Mouse (Mus musculus) liver, embryonic 11.5 days (tissue): ENCODE measurements around the gene Iqgap1. TPM values are rescaled to one million over a fixed set of nuclear protein-coding genes. Genes with fewer than 3 reads are reported as not detected.
A peak's percentile ranks its signal among the peaks of the same experiment; 100 is the strongest.

Experiments
- ATAC-seq: fragments of 200-750 bp; cut with Nextera tagmentation; replicated peaks from 2 replicates; pipeline ENCODE4 v1.8.0; 2017; ENCODE audit warnings: moderate number of reproducible peaks, mild to moderate bottlenecking, moderate TSS enrichment, moderate library complexity; ENCODE audit not compliant: low FRiP score
- DNase-seq: peaks from one replicate; pipeline ENCODE4 v3.0.0-alpha.2; 2017; ENCODE audit warnings: low spot score
- H3K27ac ChIP-seq: fragments of 300-500 bp; sonication (generic); 2 replicates; pipeline ENCODE4 v1.5.1; 2014; ENCODE audit warnings: mild to moderate bottlenecking, low read depth, low read length, control low read depth
- H3K27me3 ChIP-seq: fragments of 300-500 bp; sonication (generic); replicated peaks from 2 replicates; pipeline ENCODE4 v1.6.1; 2014; ENCODE audit warnings: low read length, mixed read lengths; ENCODE audit not compliant: control insufficient read depth, insufficient read depth
- H3K36me3 ChIP-seq: fragments of 300-500 bp; sonication (generic); 2 replicates; pipeline ENCODE4 v1.6.1; 2014; ENCODE audit warnings: mild to moderate bottlenecking, low read length, moderate library complexity, mixed read lengths; ENCODE audit not compliant: control insufficient read depth, insufficient read depth
- H3K4me1 ChIP-seq: fragments of 300-500 bp; sonication (generic); replicated peaks from 2 replicates; pipeline ENCODE4 v1.6.1; 2014; ENCODE audit warnings: low read length, mixed read lengths; ENCODE audit not compliant: control insufficient read depth, insufficient read depth
- H3K4me2 ChIP-seq: fragments of 300-500 bp; sonication (generic); 2 replicates; pipeline ENCODE4 v1.6.1; 2014; ENCODE audit warnings: mild to moderate bottlenecking, control low read depth, moderate library complexity
- H3K4me3 ChIP-seq: fragments of 300-500 bp; sonication (generic); 2 replicates; pipeline ENCODE4 v1.5.1; 2014; ENCODE audit warnings: low read depth, low read length, control low read depth
- H3K9ac ChIP-seq: fragments of 300-500 bp; sonication (generic); 2 replicates; pipeline ENCODE4 v1.6.1; 2014; ENCODE audit warnings: low read depth, low read length, control low read depth
- H3K9me3 ChIP-seq: fragments of 300-500 bp; sonication (generic); 2 replicates; pipeline ENCODE4 v1.6.1; 2016; ENCODE audit warnings: low read length, inconsistent platforms, mixed read lengths; ENCODE audit not compliant: control insufficient read depth
- WGBS: fragments of 180-500 bp; shearing (Covaris S2); extraction: QIAGEN DNeasy Blood & Tissue Kit; methylation state at CpG from one replicate; pipeline ENCODE4 v1.1.7; 2014; 5-methylcytosine and 5-hydroxymethylcytosine counted together
- polyA plus RNA-seq: library from polyadenylated mRNA; unstranded; fragments of >200 nt; fragmentation: Nextera tagmentation; extraction: Ambion mirVana; gene quantifications from 2 replicates; pipeline ENCODE4 v1.2.1, GENCODE M21; 2014

Gene Iqgap1
- polyA plus RNA-seq, 1 experiment from 2014 or later, result 28.2 TPM

DNA sequence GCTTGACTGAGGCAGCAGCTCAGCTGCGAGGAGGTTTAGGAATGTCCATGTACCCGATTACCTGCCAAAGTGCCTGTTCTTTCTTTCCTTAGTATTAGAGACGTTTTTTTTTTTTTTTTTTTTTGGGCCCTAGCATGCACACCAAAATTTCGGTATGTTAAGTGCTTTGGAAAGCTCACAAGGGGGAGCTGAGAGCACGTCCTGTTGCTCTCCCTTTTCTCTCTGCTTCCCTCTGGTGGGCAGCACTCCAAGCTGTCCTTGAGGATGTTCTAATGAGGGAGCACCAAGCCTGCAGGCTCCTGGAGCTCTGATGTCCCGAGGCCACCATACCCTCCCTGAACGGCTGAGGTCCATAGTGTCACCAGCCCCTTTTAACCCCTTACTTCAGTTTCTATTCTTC lies 84.8 kb downstream of the Iqgap1 start:
- Histone ChIP-seq H3K36me3 (peaks cover 6% of the 10 kb centered on the region), H3K4me2 (no peak overlapping the region), H3K27me3 (no peaks in the 10 kb centered on the region), H3K4me3 (no peak overlapping the region), H3K4me1 (0 out of 2 replicates have a peak, but pooled peaks cover 2% of the 10 kb centered on the region), H3K9ac (no peak overlapping the region), H3K27ac (no peak overlapping the region), H3K9me3 (no peaks in the 10 kb centered on the region)
- 37% methylated on average over 7 of the region's 7 CpGs for WGBS
- DNase-seq (no peak), ATAC-seq (no peak)

GRCm38 (mm10) chr7:80736199-80736598 lies 89.6 kb downstream of the Iqgap1 start:
- DNase-seq (no peak), ATAC-seq (no peak)
- H3K9me3 ChIP-seq, result no peaks in the 10 kb centered on the region
- H3K27ac ChIP-seq, result no peak overlapping the region
- H3K27me3 ChIP-seq, result no peaks in the 10 kb centered on the region
- no peaks in the 10 kb centered on the region for H3K4me1 ChIP-seq
- H3K9ac ChIP-seq, result no peak overlapping the region
- WGBS, result 81% methylated on average over 10 of the region's 10 CpGs
- no peak overlapping the region for H3K4me2 ChIP-seq
- no peak overlapping the region for H3K4me3 ChIP-seq
- peaks cover 9% of the 10 kb centered on the region; the same call in 1 of the 2 replicates for H3K36me3 ChIP-seq

DNA sequence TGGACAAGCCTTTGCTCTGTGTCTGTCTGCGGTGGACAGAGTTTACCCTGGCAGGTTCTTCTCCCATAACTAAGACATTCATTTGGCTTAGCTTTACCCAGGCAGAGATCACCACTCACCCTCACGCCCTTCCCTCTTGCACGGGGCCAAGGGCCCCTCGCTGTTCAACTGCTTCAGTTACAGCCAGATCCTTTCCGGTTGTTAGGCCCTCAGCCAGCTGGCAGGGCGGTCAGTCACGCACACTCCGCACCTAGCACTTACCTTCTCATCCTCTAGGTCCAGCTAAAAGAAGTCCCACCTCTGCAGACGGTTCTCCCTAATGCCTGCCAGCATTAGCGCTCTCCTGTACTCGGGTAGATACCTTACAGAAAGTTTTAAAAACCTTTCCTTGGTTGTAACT lies 92.8 kb downstream of the Iqgap1 start:
- no peaks in the 10 kb centered on the region for H3K9me3 ChIP-seq
- peaks cover 15% of the 10 kb centered on the region for H3K36me3 ChIP-seq
- H3K9ac ChIP-seq, result no peak overlapping the region
- H3K4me2 ChIP-seq, result no peak overlapping the region
- WGBS, result 85% methylated on average over 11 of the region's 11 CpGs
- H3K27me3 ChIP-seq, result no peaks in the 10 kb centered on the region
- no peak for DNase-seq
- H3K4me1 ChIP-seq, result no peaks in the 10 kb centered on the region
- H3K27ac ChIP-seq, result no peak overlapping the region
- no peak for ATAC-seq
- H3K4me3 ChIP-seq, result no peak overlapping the region

- no peak overlapping the region for H3K4me3 ChIP-seq
- ATAC-seq, result 0 out of 2 replicates have a peak, but pooled peaks have one; percentile 54
- peaks cover 15% of the 10 kb centered on the region for H3K36me3 ChIP-seq
- DNase-seq, result peak; percentile 53
- no peak overlapping the region for H3K4me2 ChIP-seq
- no peaks in the 10 kb centered on the region for H3K4me1 ChIP-seq
- no peaks in the 10 kb centered on the region for H3K9me3 ChIP-seq
- 28% methylated on average over 8 of the region's 8 CpGs for WGBS
- no peak overlapping the region for H3K9ac ChIP-seq
- H3K27ac ChIP-seq, result no peak overlapping the region
- H3K27me3 ChIP-seq, result no peaks in the 10 kb centered on the region
These were observed 96.1 kb downstream of the Iqgap1 start for GRCm38 (mm10) chr7:80729662-80730061.

DNA sequence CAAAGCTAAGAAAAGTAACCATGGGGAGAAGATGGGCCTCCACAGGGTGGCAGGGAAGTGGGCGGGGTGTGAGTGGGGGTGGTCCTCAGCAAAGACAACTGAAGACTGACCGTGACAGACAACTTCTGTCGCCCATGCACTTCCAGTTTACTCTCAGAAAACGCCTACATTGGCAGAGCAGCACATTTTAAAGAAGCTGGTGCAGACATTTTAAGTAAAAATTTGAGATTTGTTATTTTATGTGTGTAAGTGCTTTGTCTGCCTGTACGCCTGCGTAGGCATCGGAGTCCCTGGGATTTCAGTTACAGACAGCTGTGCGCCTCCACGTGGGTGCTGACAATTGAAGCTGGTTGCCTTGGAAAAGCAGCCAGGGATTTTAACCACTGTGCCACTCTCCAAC lies 104.7 kb downstream of the Iqgap1 start:
- no peak for DNase-seq
- no peaks in the 10 kb centered on the region for H3K9me3 ChIP-seq
- H3K27me3 ChIP-seq, result no peaks in the 10 kb centered on the region
- no peak overlapping the region for H3K9ac ChIP-seq
- peaks cover 12% of the 10 kb centered on the region for H3K4me1 ChIP-seq
- no peak for ATAC-seq
- WGBS, result 62% methylated on average over 9 of the region's 9 CpGs
- H3K4me2 ChIP-seq, result no peak overlapping the region
- no peak overlapping the region for H3K4me3 ChIP-seq
- H3K27ac ChIP-seq, result no peak overlapping the region
- H3K36me3 ChIP-seq, result peaks cover 6% of the 10 kb centered on the region

- Histone ChIP-seq H3K9me3 (no peaks in the 10 kb centered on the region), H3K4me2 (no peak overlapping the region), H3K9ac (no peak overlapping the region), H3K27ac (no peak overlapping the region), H3K36me3 (peaks cover 4% of the 10 kb centered on the region; the same call in 1 of the 2 replicates), H3K27me3 (no peaks in the 10 kb centered on the region), H3K4me3 (no peak overlapping the region), H3K4me1 (peaks cover 14% of the 10 kb centered on the region)
- DNase-seq (no peak), ATAC-seq (0 out of 2 replicates have a peak, but pooled peaks have one; percentile 52)
- 79% methylated on average over 7 of the region's 7 CpGs for WGBS
These were observed 106.2 kb downstream of the Iqgap1 start for GRCm38 (mm10) chr7:80719582-80719981.

DNA sequence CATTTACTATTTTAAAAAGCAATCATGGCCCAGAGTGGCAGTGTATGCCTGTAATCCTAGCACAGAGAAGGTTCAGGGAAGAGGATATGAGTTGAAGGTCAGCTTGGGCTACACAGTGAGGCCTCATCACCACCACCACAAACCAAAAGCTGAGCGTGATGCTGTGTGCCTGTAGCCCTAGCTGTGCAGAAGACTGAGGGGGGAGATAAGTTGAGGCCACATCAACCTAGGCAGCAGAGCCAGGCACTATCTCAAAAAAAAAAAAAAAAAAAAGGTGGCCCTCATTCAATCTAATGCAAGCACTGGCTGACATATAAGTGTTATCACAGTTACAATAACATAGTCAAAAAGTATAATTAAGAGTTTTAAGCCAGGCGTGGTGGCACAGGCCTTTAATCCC lies 106.7 kb downstream of the Iqgap1 start:
- no peak overlapping the region for H3K4me3 ChIP-seq
- H3K36me3 ChIP-seq, result peaks cover 4% of the 10 kb centered on the region; the same call in 1 of the 2 replicates
- no peaks in the 10 kb centered on the region for H3K27me3 ChIP-seq
- H3K9ac ChIP-seq, result no peak overlapping the region
- H3K9me3 ChIP-seq, result no peaks in the 10 kb centered on the region
- H3K4me1 ChIP-seq, result peaks cover 14% of the 10 kb centered on the region
- no peak overlapping the region for H3K4me2 ChIP-seq
- WGBS, result 59% methylated on average over 2 of the region's 2 CpGs
- ATAC-seq, result peak; percentile 70
- H3K27ac ChIP-seq, result 0 out of 2 replicates have a peak overlapping the region, but pooled peaks have one; percentile 9
- DNase-seq, result no peak

DNA sequence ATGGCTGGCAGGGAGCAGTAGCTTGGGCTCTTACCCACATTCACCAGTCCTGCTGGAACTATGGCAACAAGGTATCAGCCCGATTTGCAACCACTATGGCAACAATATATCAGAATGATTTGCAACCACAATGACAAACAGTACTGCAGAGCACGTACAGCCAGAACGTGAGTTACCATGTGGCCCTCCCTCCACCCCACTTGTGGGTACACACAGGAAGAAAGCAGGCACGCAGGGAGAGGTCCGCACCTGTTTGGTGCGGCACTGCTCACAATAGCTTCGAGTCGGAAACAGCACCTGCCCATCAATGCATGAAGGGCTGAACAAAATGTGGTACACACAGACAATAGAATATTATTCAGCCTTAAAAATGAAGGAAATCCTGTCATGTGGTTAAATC lies 107.3 kb downstream of the Iqgap1 start:
- H3K27ac ChIP-seq, result no peak overlapping the region
- H3K27me3 ChIP-seq, result no peaks in the 10 kb centered on the region
- DNase-seq (no peak), ATAC-seq (no peak)
- H3K4me3 ChIP-seq, result no peak overlapping the region
- H3K9me3 ChIP-seq, result no peaks in the 10 kb centered on the region
- H3K9ac ChIP-seq, result no peak overlapping the region
- H3K4me2 ChIP-seq, result no peak overlapping the region
- peaks cover 4% of the 10 kb centered on the region; the same call in 1 of the 2 replicates for H3K36me3 ChIP-seq
- WGBS, result 87% methylated on average over 8 of the region's 8 CpGs
- peaks cover 14% of the 10 kb centered on the region for H3K4me1 ChIP-seq

- DNase-seq, result no peak
- H3K4me3 ChIP-seq, result no peak overlapping the region
- no peak overlapping the region for H3K9ac ChIP-seq
- no peak overlapping the region for H3K4me2 ChIP-seq
- H3K4me1 ChIP-seq, result peaks cover 14% of the 10 kb centered on the region
- no peaks in the 10 kb centered on the region for H3K27me3 ChIP-seq
- H3K36me3 ChIP-seq, result no peaks in the 10 kb centered on the region; the same call in 1 of the 2 replicates
- peak; percentile 75 for ATAC-seq
- H3K27ac ChIP-seq, result no peak overlapping the region
- no peaks in the 10 kb centered on the region for H3K9me3 ChIP-seq
- 50% methylated on average over 9 of the region's 9 CpGs for WGBS
These were observed 109.0 kb downstream of the Iqgap1 start for GRCm38 (mm10) chr7:80716758-80717157.
